Mouse (Mus musculus): ENCODE data around the gene Olfr1065. TPM values are rescaled to one million over a fixed set of nuclear protein-coding genes. Genes with fewer than 3 reads are reported as not detected.

The Olfr1065 gene
- polyA plus RNA-seq, 1 experiment from 2014 or later: not detected

GRCm38 (mm10) chr2:86413950-86414349 lies 36.4 kb downstream of the Olfr1065 start, which contains the start of gene Olfr1061:
Gene Olfr1061 (minus strand): TSS chr2:86414050.
- H3K9me3 ChIP-seq (ENCODE audit: low read depth, low read length): no peaks in the 10 kb centered on the region
- TF ChIP-seq CTCF (IDR thresholded peaks at IDR 0.05; ENCODE audit: low read depth): no peak
- ATAC-seq (ENCODE audit: insufficient read depth): no peak
- DNase-seq: no peak
- H3K9ac ChIP-seq: no peak within 1 kb of the TSS
- no peak within 1 kb of the TSS for H3K4me2 ChIP-seq
- 82% methylated on average over 1 of the region's 1 CpGs for WGBS
- H3K27ac ChIP-seq (ENCODE audit: low read depth): no peak within 1 kb of the TSS
- no peaks in the 10 kb centered on the region for H3K36me3 ChIP-seq (ENCODE audit: insufficient read depth)
- H3K4me3 ChIP-seq (ENCODE audit: low read depth, low read length): no peak within 1 kb of the TSS
- no peaks in the 10 kb centered on the region for H3K4me1 ChIP-seq (ENCODE audit: insufficient read depth)
- H3K27me3 ChIP-seq (ENCODE audit: insufficient read depth, low read length): no peaks in the 10 kb centered on the region

DNA sequence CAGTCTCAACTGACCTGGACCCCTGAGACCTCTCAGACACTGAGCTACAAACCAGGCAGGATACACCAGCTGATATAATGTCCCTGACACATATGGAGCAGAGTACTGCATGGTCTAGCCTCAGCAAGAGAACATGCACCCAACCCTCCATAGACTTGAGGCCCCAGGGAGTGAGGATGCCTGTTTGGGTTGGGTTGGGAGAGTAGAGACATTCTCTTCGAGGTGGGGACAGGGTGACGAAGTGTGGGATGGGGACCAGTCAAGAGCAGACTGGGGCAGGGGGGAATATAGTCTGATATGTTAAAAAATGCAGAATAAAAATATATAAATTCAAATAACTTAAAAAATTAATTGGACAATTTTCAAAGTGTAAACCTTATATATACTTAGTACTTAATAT lies 55.3 kb downstream of the Olfr1065 start:
- Histone ChIP-seq H3K9me3 (ENCODE audit: low read depth, low read length) (no peaks in the 10 kb centered on the region), H3K36me3 (ENCODE audit: insufficient read depth) (no peaks in the 10 kb centered on the region), H3K4me1 (ENCODE audit: insufficient read depth) (no peaks in the 10 kb centered on the region), H3K27ac (ENCODE audit: low read depth) (no peak overlapping the region), H3K9ac (no peak overlapping the region), H3K4me2 (no peak overlapping the region), H3K27me3 (ENCODE audit: insufficient read depth, low read length) (no peaks in the 10 kb centered on the region), H3K4me3 (ENCODE audit: low read depth, low read length) (no peak overlapping the region)
- no peak for ATAC-seq (ENCODE audit: insufficient read depth)
- no peak for DNase-seq
- 84% methylated on average over 2 of the region's 2 CpGs for whole genome bisulfite sequencing
- TF ChIP-seq CTCF (IDR thresholded peaks at IDR 0.05; ENCODE audit: low read depth): no peak

Other genes with a start within 250 kb of the Olfr1065 start
- gene Olfr1045, start 247.6 kb downstream of the Olfr1065 start, polyA plus RNA-seq (2014; fragmentation: Nextera tagmentation; extraction: Ambion mirVana): not detected in 2 replicates
- gene Olfr1046, start 231.3 kb downstream of the Olfr1065 start, polyA plus RNA-seq (2014; fragmentation: Nextera tagmentation; extraction: Ambion mirVana): not detected in 2 replicates
- not detected in 2 replicates for gene Olfr1047, start 219.2 kb downstream of the Olfr1065 start, polyA plus RNA-seq (2014; fragmentation: Nextera tagmentation; extraction: Ambion mirVana)
- not detected in 2 replicates for gene Olfr1048, start 210.3 kb downstream of the Olfr1065 start, polyA plus RNA-seq (2014; fragmentation: Nextera tagmentation; extraction: Ambion mirVana)
- gene Olfr1049, start 192.3 kb downstream of the Olfr1065 start, polyA plus RNA-seq (2014; fragmentation: Nextera tagmentation; extraction: Ambion mirVana): not detected in 2 replicates
- not detected in 2 replicates for gene Olfr1051, start 171.5 kb downstream of the Olfr1065 start, polyA plus RNA-seq (2014; fragmentation: Nextera tagmentation; extraction: Ambion mirVana)
- gene Olfr1052, start 158.1 kb downstream of the Olfr1065 start, polyA plus RNA-seq (2014; fragmentation: Nextera tagmentation; extraction: Ambion mirVana): not detected in 2 replicates
- not detected in 2 replicates for gene Olfr1053, start 135.3 kb downstream of the Olfr1065 start, polyA plus RNA-seq (2014; fragmentation: Nextera tagmentation; extraction: Ambion mirVana)
- not detected in 2 replicates for gene Olfr1054, start 115.2 kb downstream of the Olfr1065 start, polyA plus RNA-seq (2014; fragmentation: Nextera tagmentation; extraction: Ambion mirVana)
- gene Olfr1055, start 100.3 kb downstream of the Olfr1065 start, polyA plus RNA-seq (2014; fragmentation: Nextera tagmentation; extraction: Ambion mirVana): not detected in 2 replicates
- gene Olfr1056, start 88.1 kb downstream of the Olfr1065 start, polyA plus RNA-seq (2014; fragmentation: Nextera tagmentation; extraction: Ambion mirVana): not detected in 2 replicates
- gene Olfr1057, start 72.2 kb downstream of the Olfr1065 start, polyA plus RNA-seq (2014; fragmentation: Nextera tagmentation; extraction: Ambion mirVana): not detected in 2 replicates
- not detected in 2 replicates for gene Olfr1058, start 62.0 kb downstream of the Olfr1065 start, polyA plus RNA-seq (2014; fragmentation: Nextera tagmentation; extraction: Ambion mirVana)
- gene Olfr1061, start 36.5 kb downstream of the Olfr1065 start, polyA plus RNA-seq (2014; fragmentation: Nextera tagmentation; extraction: Ambion mirVana): not detected in 2 replicates
- not detected in 2 replicates for gene Olfr1062, start 23.8 kb downstream of the Olfr1065 start, polyA plus RNA-seq (2014; fragmentation: Nextera tagmentation; extraction: Ambion mirVana)
- not detected in 2 replicates for gene Olfr1066, start 5.7 kb upstream of the Olfr1065 start, polyA plus RNA-seq (2014; fragmentation: Nextera tagmentation; extraction: Ambion mirVana)
- gene Olfr228, start 36.8 kb upstream of the Olfr1065 start, polyA plus RNA-seq (2014; fragmentation: Nextera tagmentation; extraction: Ambion mirVana): not detected in 2 replicates
- gene Olfr1076, start 57.9 kb upstream of the Olfr1065 start, polyA plus RNA-seq (2014; fragmentation: Nextera tagmentation; extraction: Ambion mirVana): not detected in 2 replicates
- not detected in 2 replicates for gene Olfr1079, start 91.9 kb upstream of the Olfr1065 start, polyA plus RNA-seq (2014; fragmentation: Nextera tagmentation; extraction: Ambion mirVana)
- gene Olfr1080, start 107.6 kb upstream of the Olfr1065 start, polyA plus RNA-seq (2014; fragmentation: Nextera tagmentation; extraction: Ambion mirVana): not detected in 2 replicates
- not detected in 2 replicates for gene Olfr1082, start 148.4 kb upstream of the Olfr1065 start, polyA plus RNA-seq (2014; fragmentation: Nextera tagmentation; extraction: Ambion mirVana)
- not detected in 2 replicates for gene Olfr1084, start 189.1 kb upstream of the Olfr1065 start, polyA plus RNA-seq (2014; fragmentation: Nextera tagmentation; extraction: Ambion mirVana)
- gene Olfr1085, start 211.4 kb upstream of the Olfr1065 start, polyA plus RNA-seq (2014; fragmentation: Nextera tagmentation; extraction: Ambion mirVana): not detected in 2 replicates
- not detected in 2 replicates for gene Olfr1086, start 229.5 kb upstream of the Olfr1065 start, polyA plus RNA-seq (2014; fragmentation: Nextera tagmentation; extraction: Ambion mirVana)
- not detected in 2 replicates for gene Olfr1087, start 247.8 kb upstream of the Olfr1065 start, polyA plus RNA-seq (2014; fragmentation: Nextera tagmentation; extraction: Ambion mirVana)